8 mouse cellular contexts compared by ENCODE assay signal in the genomic region with DNA sequence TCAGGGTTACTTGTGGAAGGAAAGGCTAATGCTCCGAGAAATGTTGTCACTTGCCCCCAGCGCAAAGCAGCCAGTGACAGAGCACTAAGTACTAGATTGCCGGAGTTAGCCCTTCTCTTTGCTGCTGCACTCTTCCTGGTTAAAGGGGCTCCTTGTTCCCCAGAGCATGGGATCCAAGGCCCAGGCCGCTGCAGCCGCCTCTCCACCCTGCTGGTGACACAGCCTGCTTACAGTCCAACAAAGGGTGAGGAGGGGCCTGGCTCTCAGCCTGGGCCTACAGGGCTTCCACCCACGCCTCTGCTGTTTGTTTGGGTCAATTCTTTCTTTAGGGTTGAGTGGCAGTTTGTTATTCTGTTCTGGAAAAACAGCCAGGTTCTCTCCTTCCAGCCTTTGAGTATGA. TPM values are rescaled to one million over a fixed set of nuclear protein-coding genes. Genes with fewer than 3 reads are reported as not detected.
DNase-seq lines count a peak whose midpoint lies in the region; ATAC-seq lines count a peak whose summit lies in the region.

No protein-coding gene starts in this region.

- H3K9me3 ChIP-seq in heart, embryonic 14.5 days (ENCODE audit: control insufficient read depth, low read length): no peaks in the 10 kb centered on the region
- no peaks in the 10 kb centered on the region for H3K9me3 ChIP-seq in neural tube, embryonic 14.5 days (ENCODE audit: control insufficient read depth, low read length)

- 0 out of 2 replicates have a peak overlapping the region, but pooled peaks have one; percentile 7 for H3K9ac ChIP-seq in heart, embryonic 14.5 days (ENCODE audit: low read length)
- H3K9ac ChIP-seq in neural tube, embryonic 14.5 days (replicated peaks; ENCODE audit: low read depth, low read length): no peak overlapping the region

- WGBS in heart, embryonic 14.5 days: 64% methylated on average over 6 of the region's 6 CpGs
- 37% methylated on average over 6 of the region's 6 CpGs for WGBS in neural tube, embryonic 14.5 days

- H3K4me1 ChIP-seq in heart, embryonic 14.5 days (ENCODE audit: control insufficient read depth in 2 of 2, insufficient read depth in 2 of 2, low read length in 2 of 2): peaks cover 20 to 37% of the 10 kb centered on the region in 2 experiments
- H3K4me1 ChIP-seq in neural tube, embryonic 14.5 days (ENCODE audit: control insufficient read depth, insufficient read depth, low read length): no peaks in the 10 kb centered on the region

- DNase-seq in urinary bladder, postnatal 14 days (ENCODE audit: low spot score): peak; percentile 58
- no peak for DNase-seq in urinary bladder, postnatal 10 days (ENCODE audit: low spot score)
- DNase-seq in cerebellum, postnatal 25 days: peak; percentile 30 to 48
- DNase-seq in layer of hippocampus, postnatal 10 days (ENCODE audit: low spot score in 2 of 2): peak; percentile 66 to 70
- no peak for DNase-seq in B cell, adult 2 months
- no peak for DNase-seq in natural killer cell, adult 2 months (ENCODE audit: low spot score in 2 of 2)

- H3K36me3 ChIP-seq in heart, embryonic 14.5 days (ENCODE audit: control insufficient read depth, insufficient read depth, low read length): no peaks in the 10 kb centered on the region
- H3K36me3 ChIP-seq in neural tube, embryonic 14.5 days (ENCODE audit: control insufficient read depth, insufficient read depth, low read length): peaks cover 12% of the 10 kb centered on the region; the same call in 1 of the 2 replicates

- no peak overlapping the region for H3K27ac ChIP-seq in heart, embryonic 14.5 days (replicated peaks in 1 of 2; ENCODE audit: control insufficient read depth in 1 of 2, insufficient read depth in 1 of 2, low read depth in 2 of 2, low read length in 2 of 2)
- H3K27ac ChIP-seq in neural tube, embryonic 14.5 days (ENCODE audit: low read depth, low read length): no peak overlapping the region

- no peak overlapping the region for H3K4me3 ChIP-seq in heart, embryonic 14.5 days (ENCODE audit: control insufficient read depth in 1 of 2, insufficient read depth in 1 of 2, low read depth in 1 of 2, low read length in 2 of 2)
- no peak overlapping the region for H3K4me3 ChIP-seq in neural tube, embryonic 14.5 days (ENCODE audit: low read depth, low read length)

- H3K27me3 ChIP-seq in heart, embryonic 14.5 days (ENCODE audit: control insufficient read depth, insufficient read depth, low read length): no peaks in the 10 kb centered on the region
- no peaks in the 10 kb centered on the region; the same call in 1 of the 2 replicates for H3K27me3 ChIP-seq in neural tube, embryonic 14.5 days (ENCODE audit: control insufficient read depth, insufficient read depth, low read length)

- no peak overlapping the region for H3K4me2 ChIP-seq in heart, embryonic 14.5 days (ENCODE audit: low read length)
- H3K4me2 ChIP-seq in neural tube, embryonic 14.5 days (ENCODE audit: low read depth, low read length): no peak overlapping the region

- no peak for ATAC-seq in heart, embryonic 14.5 days (ENCODE audit: insufficient number of reproducible peaks, insufficient read depth, low FRiP score, low read depth)
- ATAC-seq in neural tube, embryonic 14.5 days (ENCODE audit: low read depth): peak; percentile 84; the same call in 1 of the 2 replicates

RNA-seq across cellular contexts. Expression of a gene that starts 44.9 kb away (rescaled TPM):
- polyA plus RNA-seq in heart, embryonic 14.5 days (2014; fragmentation: Nextera tagmentation; extraction: Ambion mirVana): 19.4 and 21.7 TPM in 2 replicates
- total RNA-seq in layer of hippocampus, postnatal 10 days (2021): 10 to 100 TPM; 41.9 to 42.6 TPM
- 27.7 and 31.5 TPM in 2 replicates for polyA plus RNA-seq in neural tube, embryonic 14.5 days (2014; fragmentation: Nextera tagmentation; extraction: Ambion mirVana)

RNA-seq across cellular contexts. Expression of a gene that starts 45.4 kb away (rescaled TPM):
- polyA plus RNA-seq in heart, embryonic 14.5 days (2014; fragmentation: Nextera tagmentation; extraction: Ambion mirVana): 152 and 172 TPM in 2 replicates
- 10 to 100 TPM; 74.7 to 76.8 TPM for total RNA-seq in layer of hippocampus, postnatal 10 days (2021)
- polyA plus RNA-seq in neural tube, embryonic 14.5 days (2014; fragmentation: Nextera tagmentation; extraction: Ambion mirVana): 193 and 264 TPM in 2 replicates

Comparison
In these comparisons a context has a peak if more than half of its experiments do, and no peak if none do; other contexts are left out.
1. DNase-seq: peak in urinary bladder, postnatal 14 days (single experiment), cerebellum, postnatal 25 days (2 of 2) and layer of hippocampus, postnatal 10 days (2 of 2); none in urinary bladder, postnatal 10 days (single experiment), B cell, adult 2 months (0 of 2) and natural killer cell, adult 2 months (0 of 2).